Mouse (Mus musculus) ES-E14 (cell line): Measurements from ENCODE around the gene Cdc42bpg. TPM values are rescaled to one million over a fixed set of nuclear protein-coding genes. Genes with fewer than 3 reads are reported as not detected.

Experiments
- DNase-seq: peaks from one replicate; pipeline ENCODE4 v3.0.0-alpha.2; 2013; ENCODE audit warnings: low read depth, low spot score
- H3K27ac ChIP-seq: 2 replicates; pipeline ENCODE4 v1.5.1; 2012; ENCODE audit warnings: low read depth, mild to moderate bottlenecking, low read length, moderate library complexity, mixed read lengths; ENCODE audit not compliant: poor library complexity, insufficient read depth, severe bottlenecking
- H3K36me3 ChIP-seq: 2 replicates; pipeline ENCODE4 v1.6.1; 2012; ENCODE audit warnings: mild to moderate bottlenecking, low read length, moderate library complexity, mixed read lengths; ENCODE audit not compliant: control insufficient read depth, poor library complexity, insufficient read depth, severe bottlenecking
- H3K4me1 ChIP-seq, 2 experiments: fragments of 150-350 bp in 1 of 2; sonication (generic) in 1 of 2; 2 replicates each; pipeline ENCODE4 v1.6.1; 2012; ENCODE audit warnings: low read length in 2 of 2, mild to moderate bottlenecking in 1 of 2, mixed read lengths in 1 of 2; ENCODE audit not compliant: control insufficient read depth in 2 of 2, insufficient read depth in 2 of 2, poor library complexity in 1 of 2
- H3K4me3 ChIP-seq, 2 experiments: fragments of 150-350 bp in 1 of 2; sonication (generic) in 1 of 2; 2 replicates each; pipeline ENCODE4 v1.5.1; 2012; ENCODE audit warnings: low read length in 2 of 2, low read depth in 1 of 2, mild to moderate bottlenecking in 1 of 2, mixed read lengths in 1 of 2; ENCODE audit not compliant: insufficient read depth in 1 of 2, poor library complexity in 1 of 2, severe bottlenecking in 1 of 2
- H3K9ac ChIP-seq: 2 replicates; pipeline ENCODE4 v1.6.1; 2012; ENCODE audit warnings: low read depth, mild to moderate bottlenecking, low read length, mixed read lengths; ENCODE audit not compliant: poor library complexity, insufficient read depth, severe bottlenecking
- H3K9me3 ChIP-seq: fragments of 150-350 bp; sonication (generic); 2 replicates; pipeline ENCODE4 v1.6.1; 2012; ENCODE audit warnings: low read depth, mild to moderate bottlenecking, low read length; ENCODE audit not compliant: control insufficient read depth, insufficient read depth
- CHD2 ChIP-seq: IDR thresholded peaks from 2 replicates; pipeline ENCODE4 v1.6.1; 2014; ENCODE audit warnings: mild to moderate bottlenecking, low read depth, low read length, inconsistent platforms
- HCFC1 ChIP-seq: IDR thresholded peaks from 2 replicates; pipeline ENCODE4 v1.6.1; 2012; ENCODE audit warnings: low read length, inconsistent platforms, borderline replicate concordance; ENCODE audit not compliant: insufficient read depth
- MAFK ChIP-seq: IDR thresholded peaks from 2 replicates; pipeline ENCODE4 v1.6.1; 2014; ENCODE audit warnings: mild to moderate bottlenecking, low read depth, low read length, inconsistent platforms; ENCODE audit not compliant: insufficient read depth
- ZC3H11A ChIP-seq: IDR thresholded peaks from 2 replicates; pipeline ENCODE4 v1.6.1; 2012; ENCODE audit warnings: low read depth, mild to moderate bottlenecking, inconsistent platforms, low read length, borderline replicate concordance
- ZNF384 ChIP-seq: IDR thresholded peaks from 2 replicates; pipeline ENCODE4 v1.6.1; 2012; ENCODE audit warnings: low read depth, low read length, inconsistent platforms
- in situ Hi-C, 2 experiments: fragments of 600-800 bp; cut with MboI; formaldehyde crosslinking; loops; one replicate each; pipeline ENCODE4 v1.15.1; 2025; ENCODE audit warnings: low sequenced_read_pairs in 2 of 2, inconsistent platforms in 1 of 2; ENCODE audit not compliant: unreplicated experiment in 2 of 2
- total RNA-seq: library from RNA; depleted of rRNA; stranded (reverse); fragments of 300-350 nt; gene quantifications from 2 replicates; pipeline ENCODE4 v1.2.3, GENCODE M21; 2012

Gene Cdc42bpg
- total RNA-seq, 1 experiment = 35.5 TPM

GRCm38 (mm10) chr19:6297641-6298040 lies 8.6 kb upstream of the Cdc42bpg start:
- Histone ChIP-seq H3K4me1 (peaks cover 10 to 30% of the 10 kb centered on the region in 2 experiments), H3K9me3 (no peaks in the 10 kb centered on the region), H3K9ac (no peak overlapping the region), H3K36me3 (peaks cover 36% of the 10 kb centered on the region), H3K27ac (peak overlapping the region; percentile 31; the same call in 1 of the 2 replicates), H3K4me3 (no peak overlapping the region)
- TF ChIP-seq ZC3H11A (no peak), MAFK (peak; percentile 49; the same call in 1 of the 2 replicates), CHD2 (no peak), HCFC1 (no peak), ZNF384 (no peak)
- in situ Hi-C loops = no loop called here
- no peak for DNase-seq

GRCm38 (mm10) chr19:6299003-6299402 lies 7.3 kb upstream of the Cdc42bpg start:
- Histone ChIP-seq H3K9ac (no peak overlapping the region), H3K27ac (no peak overlapping the region), H3K9me3 (no peaks in the 10 kb centered on the region), H3K4me1 (peaks cover 14 to 35% of the 10 kb centered on the region in 2 experiments), H3K4me3 (no peak overlapping the region), H3K36me3 (peaks cover 36% of the 10 kb centered on the region)
- no peak for DNase-seq
- in situ Hi-C loops = no loop called here
- TF ChIP-seq ZNF384 = no peak
- no peak for TF ChIP-seq HCFC1
- TF ChIP-seq CHD2 = no peak
- TF ChIP-seq ZC3H11A = no peak
- TF ChIP-seq MAFK = no peak

GRCm38 (mm10) chr19:6299450-6300267 lies 6.6 kb upstream of the Cdc42bpg start:
- in situ Hi-C loops = no loop called here
- Histone ChIP-seq H3K9me3 (no peaks in the 10 kb centered on the region), H3K9ac (no peak overlapping the region), H3K4me3 (no peak overlapping the region), H3K4me1 (peaks cover 14 to 35% of the 10 kb centered on the region in 2 experiments), H3K36me3 (peaks cover 30% of the 10 kb centered on the region), H3K27ac (no peak overlapping the region)
- no peak for DNase-seq
- TF ChIP-seq MAFK (no peak), ZC3H11A (no peak), ZNF384 (no peak), HCFC1 (no peak), CHD2 (no peak)

- DNase-seq = no peak
- H3K36me3 ChIP-seq = peaks cover 23% of the 10 kb centered on the region
- in situ Hi-C loops = no loop called here
- H3K9ac ChIP-seq = no peak overlapping the region
- no peak overlapping the region for H3K4me3 ChIP-seq
- no peaks in the 10 kb centered on the region for H3K9me3 ChIP-seq
- peaks cover 14 to 35% of the 10 kb centered on the region in 2 experiments for H3K4me1 ChIP-seq
- H3K27ac ChIP-seq = no peak overlapping the region
- TF ChIP-seq HCFC1 (no peak), ZNF384 (no peak), CHD2 (no peak), ZC3H11A (no peak), MAFK (no peak)
Measured at GRCm38 (mm10) chr19:6300402-6300841, 5.8 kb upstream of the Cdc42bpg start.
